Mouse (Mus musculus) MEL (cell line): ENCODE data around the gene Cwc25. TPM values are rescaled to one million over a fixed set of nuclear protein-coding genes. Genes with fewer than 3 reads are reported as not detected.

Experiments used
- DNase-seq: peaks from one replicate; pipeline ENCODE4 v3.0.0; 2011; ENCODE audit warnings: low read depth, low spot score
- H3K27ac ChIP-seq: 2 replicates; pipeline ENCODE4 v1.5.1; 2012; ENCODE audit warnings: low read depth, mild to moderate bottlenecking, control low read depth, low read length, moderate library complexity; ENCODE audit not compliant: control insufficient read depth
- H3K27me3 ChIP-seq, 2 experiments: fragments of 150-350 bp in 1 of 2; sonication (generic) in 1 of 2; 2 replicates each; pipeline ENCODE4 v1.6.1; 2012; ENCODE audit warnings: low read length in 2 of 2, mild to moderate bottlenecking in 2 of 2, improper control_type of control experiment in 1 of 2, moderate library complexity in 1 of 2; ENCODE audit not compliant: insufficient read depth in 2 of 2, control insufficient read depth in 1 of 2
- H3K36me3 ChIP-seq, 2 experiments: 2 replicates each; pipeline ENCODE4 v1.6.1; 2012 to 2014; ENCODE audit warnings: low read length in 2 of 2, improper control_type of control experiment in 1 of 2, inconsistent platforms in 1 of 2, mild to moderate bottlenecking in 1 of 2; ENCODE audit not compliant: insufficient read depth in 2 of 2, control insufficient read depth in 1 of 2
- H3K4me1 ChIP-seq, 2 experiments: fragments of 150-350 bp in 1 of 2; sonication (generic) in 1 of 2; 2 replicates each; pipeline ENCODE4 v1.6.1; 2012; ENCODE audit warnings: low read length in 2 of 2, improper control_type of control experiment in 1 of 2, mild to moderate bottlenecking in 1 of 2; ENCODE audit not compliant: insufficient read depth in 2 of 2, control insufficient read depth in 1 of 2
- H3K4me3 ChIP-seq, 2 experiments: fragments of 150-350 bp in 1 of 2; sonication (generic) in 1 of 2; 2 replicates each; pipeline ENCODE4 v1.5.1; 2012; ENCODE audit warnings: low read depth in 2 of 2, low read length in 2 of 2, mild to moderate bottlenecking in 2 of 2, moderate library complexity in 2 of 2, control low read depth in 1 of 2, improper control_type of control experiment in 1 of 2; ENCODE audit not compliant: control insufficient read depth in 1 of 2, insufficient read depth in 1 of 2
- H3K79me2 ChIP-seq: 2 replicates; pipeline ENCODE4 v1.6.1; 2012; ENCODE audit warnings: mild to moderate bottlenecking, low read length, moderate library complexity; ENCODE audit not compliant: control insufficient read depth, poor library complexity, insufficient read depth
- H3K9ac ChIP-seq: 2 replicates; pipeline ENCODE4 v1.6.1; 2012; ENCODE audit warnings: low read depth, mild to moderate bottlenecking, control low read depth, low read length, moderate library complexity; ENCODE audit not compliant: control insufficient read depth, poor library complexity, severe bottlenecking
- H3K9me3 ChIP-seq: fragments of 150-350 bp; sonication (generic); replicated peaks from 2 replicates; pipeline ENCODE4 v1.6.1; 2012; ENCODE audit warnings: mild to moderate bottlenecking, low read length, improper control_type of control experiment, moderate library complexity; ENCODE audit not compliant: insufficient read depth
- BHLHE40 ChIP-seq: IDR thresholded peaks from 2 replicates; pipeline ENCODE4 v1.6.1; 2012; ENCODE audit warnings: low read depth, mild to moderate bottlenecking, inconsistent platforms, low read length, improper control_type of control experiment, borderline replicate concordance
- CHD1 ChIP-seq: IDR thresholded peaks from 2 replicates; pipeline ENCODE4 v1.6.1; 2012; ENCODE audit warnings: low read depth, mild to moderate bottlenecking, inconsistent platforms, low read length, improper control_type of control experiment
- E2F4 ChIP-seq: IDR thresholded peaks from 2 replicates; pipeline ENCODE4 v1.6.1; 2011; ENCODE audit warnings: low read depth, low read length, improper control_type of control experiment, borderline replicate concordance
- GABPA ChIP-seq: IDR thresholded peaks from 2 replicates; pipeline ENCODE4 v1.6.1; 2012; ENCODE audit warnings: low read depth, mild to moderate bottlenecking, inconsistent platforms, low read length, improper control_type of control experiment, moderate library complexity
- GATA1 ChIP-seq: IDR thresholded peaks from 2 replicates; pipeline ENCODE4 v1.6.1; 2011; ENCODE audit warnings: low read depth, low read length, improper control_type of control experiment
- JUND ChIP-seq: IDR thresholded peaks from 2 replicates; pipeline ENCODE4 v1.6.1; 2011; ENCODE audit warnings: low read depth, mild to moderate bottlenecking, improper control_type of control experiment, low read length
- MAFK ChIP-seq: IDR thresholded peaks from 2 replicates; pipeline ENCODE4 v1.6.1; 2011; ENCODE audit warnings: low read depth, mild to moderate bottlenecking, low read length, improper control_type of control experiment, borderline replicate concordance
- MAX ChIP-seq: IDR thresholded peaks from 2 replicates; pipeline ENCODE4 v1.6.1; 2011; ENCODE audit warnings: low read length, improper control_type of control experiment
- MEF2A ChIP-seq: IDR thresholded peaks from 2 replicates; pipeline ENCODE4 v1.6.1; 2014; ENCODE audit warnings: low read depth, mild to moderate bottlenecking, inconsistent platforms, low read length, improper control_type of control experiment; ENCODE audit not compliant: poor library complexity, insufficient replicate concordance, severe bottlenecking; ENCODE audit errors: extremely low read depth
- MXI1 ChIP-seq: IDR thresholded peaks from 2 replicates; pipeline ENCODE4 v1.6.1; 2011; ENCODE audit warnings: mild to moderate bottlenecking, low read depth, low read length, improper control_type of control experiment
- MYB ChIP-seq: IDR thresholded peaks from 2 replicates; pipeline ENCODE4 v1.6.1; 2011; ENCODE audit warnings: mild to moderate bottlenecking, low read depth, low read length, improper control_type of control experiment
- MYC ChIP-seq: IDR thresholded peaks from 2 replicates; pipeline ENCODE4 v1.6.1; 2011; ENCODE audit warnings: low read depth, mild to moderate bottlenecking, low read length, improper control_type of control experiment, moderate library complexity
- NELFE ChIP-seq: IDR thresholded peaks from 2 replicates; pipeline ENCODE4 v1.6.1; 2011; ENCODE audit warnings: low read depth, low read length, improper control_type of control experiment
- POLR2A ChIP-seq, 2 experiments: IDR thresholded peaks; 2 replicates each; pipeline ENCODE4 v1.6.1; 2011 to 2012; ENCODE audit warnings: low read length in 2 of 2, mild to moderate bottlenecking in 2 of 2, control low read depth in 1 of 2, improper control_type of control experiment in 1 of 2, low read depth in 1 of 2, moderate library complexity in 1 of 2; ENCODE audit not compliant: control insufficient read depth in 1 of 2, insufficient read depth in 1 of 2, poor library complexity in 1 of 2
- RCOR1 ChIP-seq: IDR thresholded peaks from 2 replicates; pipeline ENCODE4 v1.6.1; 2012; ENCODE audit warnings: low read depth, mild to moderate bottlenecking, inconsistent platforms, low read length, improper control_type of control experiment
- SIN3A ChIP-seq: IDR thresholded peaks from 2 replicates; pipeline ENCODE4 v1.6.1; 2012; ENCODE audit warnings: low read length, improper control_type of control experiment, inconsistent platforms
- SMC3 ChIP-seq: IDR thresholded peaks from 2 replicates; pipeline ENCODE4 v1.6.1; 2011; ENCODE audit warnings: low read depth, low read length, improper control_type of control experiment
- TAL1 ChIP-seq: IDR thresholded peaks from 2 replicates; pipeline ENCODE4 v1.6.1; 2012; ENCODE audit warnings: mild to moderate bottlenecking, inconsistent platforms, low read length, moderate library complexity, mixed read lengths
- TBP ChIP-seq: IDR thresholded peaks from 2 replicates; pipeline ENCODE4 v1.8.0; 2011; ENCODE audit warnings: low read depth, low read length, improper control_type of control experiment
- TCF12 ChIP-seq: IDR thresholded peaks from 2 replicates; pipeline ENCODE4 v1.6.1; 2014; ENCODE audit warnings: low read depth, mild to moderate bottlenecking, inconsistent platforms, low read length, improper control_type of control experiment, moderate library complexity
- UBTF ChIP-seq: IDR thresholded peaks from 2 replicates; pipeline ENCODE4 v1.6.1; 2012; ENCODE audit warnings: low read depth, mild to moderate bottlenecking, inconsistent platforms, low read length, improper control_type of control experiment, moderate library complexity, borderline replicate concordance; ENCODE audit not compliant: insufficient read depth
- USF1 ChIP-seq: IDR thresholded peaks from 2 replicates; pipeline ENCODE4 v1.6.1; 2014; ENCODE audit warnings: low read depth, mild to moderate bottlenecking, inconsistent platforms, low read length, improper control_type of control experiment, moderate library complexity
- ZKSCAN1 ChIP-seq: IDR thresholded peaks from 2 replicates; pipeline ENCODE4 v1.6.1; 2012; ENCODE audit warnings: low read depth, mild to moderate bottlenecking, inconsistent platforms, low read length, improper control_type of control experiment, moderate library complexity
- ZNF384 ChIP-seq: IDR thresholded peaks from 2 replicates; pipeline ENCODE4 v1.6.1; 2012; ENCODE audit warnings: low read depth, mild to moderate bottlenecking, inconsistent platforms, low read length, improper control_type of control experiment
- polyA plus RNA-seq, 2 experiments: library from polyadenylated mRNA; stranded (reverse) in 1 of 2; unstranded in 1 of 2; fragments of >175 nt in 1 of 2; fragments of >200 nt in 1 of 2; gene quantifications; 2 replicates each; pipeline versions ENCODE4 v1.2.1 to v1.2.4; 2012; ENCODE audit warnings: low replicate concordance in 2 of 2, low read depth in 1 of 2; ENCODE audit not compliant: insufficient read length in 2 of 2, insufficient read depth in 1 of 2, missing spikeins in 1 of 2
- total RNA-seq: library from RNA; depleted of rRNA; stranded (reverse); fragments of 300-350 nt; gene quantifications from 2 replicates; pipeline ENCODE4 v1.2.3, GENCODE M21; 2012

Cwc25 gene
- total and polyA plus RNA-seq, 3 experiments: 16.7 to 20.8 TPM; not detected in 1

GRCm38 (mm10) chr11:97744063-97744717 is 22.2 kb downstream of the Cwc25 start, which contains the start of gene Pip4k2b:
Gene Pip4k2b (minus strand): TSS chr11:97744704.
- Histone ChIP-seq H3K79me2 (peaks cover 39% of the 10 kb centered on the region), H3K4me1 (peaks cover 2 to 7% of the 10 kb centered on the region in 2 experiments; a peak in 2 of 4 replicates), H3K9ac (peak within 1 kb of the TSS; percentile 97), H3K36me3 (peaks cover 0 to 6% of the 10 kb centered on the region in 2 experiments; a peak in 2 of 4 replicates), H3K27me3 (no peaks in the 10 kb centered on the region), H3K9me3 (no peaks in the 10 kb centered on the region), H3K4me3 (peak within 1 kb of the TSS; percentile 86 to 89), H3K27ac (peak within 1 kb of the TSS; percentile 93)
- no peak for TF ChIP-seq USF1
- no peak for TF ChIP-seq SMC3
- no peak for TF ChIP-seq GATA1
- peak; percentile 30; the same call in 1 of the 2 replicates for TF ChIP-seq MAX
- peak; percentile 81; the same call in 1 of the 2 replicates for TF ChIP-seq MYC
- 0 out of 4 replicates have a peak, but pooled peaks of 1 of the 2 experiments have one; percentile 34 for TF ChIP-seq POLR2A (IDR thresholded peaks at IDR 0.05; ENCODE audit: control insufficient read depth in 1 of 2, insufficient read depth in 1 of 2, low read depth in 1 of 2, low read length in 2 of 2, poor library complexity in 1 of 2)
- peak; percentile 75 for TF ChIP-seq SIN3A
- peak; percentile 90 for TF ChIP-seq MXI1
- TF ChIP-seq UBTF: peak; percentile 89; the same call in 1 of the 2 replicates
- TF ChIP-seq E2F4: peak; percentile 46; the same call in 1 of the 2 replicates
- TF ChIP-seq CHD1: no peak; the same call in 1 of the 2 replicates
- no peak for TF ChIP-seq ZNF384
- TF ChIP-seq ZKSCAN1: 0 out of 2 replicates have a peak, but pooled peaks have one; percentile 20
- peak; percentile 57; the same call in 1 of the 2 replicates for TF ChIP-seq NELFE
- DNase-seq: peak; percentile 78

GRCm38 (mm10) chr11:97743423-97743822 is 22.9 kb downstream of the Cwc25 start:
- H3K27ac ChIP-seq: peak overlapping the region; percentile 73

More at GRCm38 (mm10) chr11:97743423-97743822, 22.9 kb downstream of the Cwc25 start:
- peaks cover 0 to 7% of the 10 kb centered on the region in 2 experiments; a peak in 1 of 4 replicates for H3K4me1 ChIP-seq
- peaks cover 0 to 4% of the 10 kb centered on the region in 2 experiments; a peak in 1 of 4 replicates for H3K36me3 ChIP-seq
- H3K9ac ChIP-seq: peak overlapping the region; percentile 97
- no peaks in the 10 kb centered on the region for H3K9me3 ChIP-seq
- H3K27me3 ChIP-seq: no peaks in the 10 kb centered on the region
- peak overlapping the region; percentile 86 to 89 for H3K4me3 ChIP-seq
- H3K79me2 ChIP-seq: peaks cover 39% of the 10 kb centered on the region
- TF ChIP-seq TAL1 (no peak), POLR2A (IDR thresholded peaks at IDR 0.05; ENCODE audit: control insufficient read depth in 1 of 2, insufficient read depth in 1 of 2, low read depth in 1 of 2, low read length in 2 of 2, poor library complexity in 1 of 2) (no peak), MAFK (no peak), BHLHE40 (no peak), GABPA (no peak), RCOR1 (no peak), NELFE (no peak), MYB (no peak), TBP (no peak; the same call in 1 of the 2 replicates), TCF12 (no peak), ZNF384 (no peak), CHD1 (no peak), MEF2A (no peak), JUND (no peak), E2F4 (no peak)
- DNase-seq: peak; percentile 62
